Mouse (Mus musculus): ENCODE measurements around the gene Fsd1. TPM values are rescaled to one million over a fixed set of nuclear protein-coding genes. Genes with fewer than 3 reads are reported as not detected.

The Fsd1 gene
- total and polyA plus RNA-seq, 3 experiments = 0.21 TPM; not detected in 2

GRCm38 (mm10) chr17:56008356-56009087 is 22.2 kb downstream of the Fsd1 start:
- peak; percentile 97 for DNase-seq (ENCODE audit: extremely low read depth)
- peak overlapping the region; percentile 94 for H3K4me2 ChIP-seq (ENCODE audit: insufficient read depth, low read depth, poor library complexity, severe bottlenecking)
- H3K9ac ChIP-seq (ENCODE audit: insufficient read depth, low read depth) = peak overlapping the region; percentile 55
- H3K4me1 ChIP-seq (ENCODE audit: control insufficient read depth in 1 of 2, insufficient read depth in 2 of 2) = peaks cover 9 to 27% of the 10 kb centered on the region in 2 experiments
- H3K27me3 ChIP-seq (replicated peaks) = no peaks in the 10 kb centered on the region
- dilution Hi-C loops (cut with MboI; ENCODE audit: extremely low pct_ligation_motif_present, extremely low pct_unique_long_range_greater_than_20kb, low sequenced_read_pairs) = no loop called here
- peak overlapping the region; percentile 67 for H3K27ac ChIP-seq (ENCODE audit: insufficient read depth, low read depth)
- TF ChIP-seq SIN3A (IDR thresholded peaks at IDR 0.05; ENCODE audit: low read length) (peak; percentile 84), GABPA (IDR thresholded peaks at IDR 0.05; ENCODE audit: insufficient replicate concordance, low read depth, low read length) (no peak), PAX5 (IDR thresholded peaks at IDR 0.05; ENCODE audit: low read length) (no peak), USF1 (IDR thresholded peaks at IDR 0.05; ENCODE audit: low read depth, low read length) (peak; percentile 42), JUN (IDR thresholded peaks at IDR 0.05; ENCODE audit: insufficient read depth, low read depth, low read length) (no peak), SMC3 (IDR thresholded peaks at IDR 0.05; ENCODE audit: low read depth, low read length) (no peak), KAT2A (IDR thresholded peaks at IDR 0.05; ENCODE audit: insufficient replicate concordance, low read length) (0 out of 2 replicates have a peak, but pooled peaks have one; percentile 25), CTCF (conservative IDR thresholded peaks at IDR 0.05 in 1 of 2, IDR thresholded peaks at IDR 0.05 in 1 of 2; ENCODE audit: low read depth in 2 of 2, low read length in 2 of 2) (no peak), RAD21 (IDR thresholded peaks at IDR 0.05; ENCODE audit: low read depth, low read length) (no peak), CHD1 (IDR thresholded peaks at IDR 0.05; ENCODE audit: low read depth, low read length) (no peak), IRF4 (IDR thresholded peaks at IDR 0.05; ENCODE audit: low read depth, low read length) (no peak), MAFK (IDR thresholded peaks at IDR 0.05; ENCODE audit: insufficient replicate concordance, low read length) (no peak), NRF1 (IDR thresholded peaks at IDR 0.05; ENCODE audit: low read depth, low read length) (no peak), ZNF384 (IDR thresholded peaks at IDR 0.05; ENCODE audit: low read depth, low read length) (no peak), E2F4 (IDR thresholded peaks at IDR 0.05; ENCODE audit: insufficient replicate concordance, low read depth, low read length) (peak; percentile 81; the same call in 1 of the 2 replicates), HCFC1 (IDR thresholded peaks at IDR 0.05; ENCODE audit: low read depth, low read length) (peak; percentile 60), ZKSCAN1 (IDR thresholded peaks at IDR 0.05; ENCODE audit: borderline replicate concordance, low read depth, low read length) (no peak), MYC (IDR thresholded peaks at IDR 0.05; ENCODE audit: low read depth, low read length) (0 out of 2 replicates have a peak, but pooled peaks have one; percentile 21), EP300 (IDR thresholded peaks at IDR 0.05; ENCODE audit: low read length) (no peak), USF2 (conservative IDR thresholded peaks at IDR 0.05; ENCODE audit: low read depth, low read length) (no peak; the same call in 1 of the 2 replicates), MEF2A (IDR thresholded peaks at IDR 0.05; ENCODE audit: borderline replicate concordance, low read depth, low read length) (no peak), MAX (IDR thresholded peaks at IDR 0.05; ENCODE audit: low read length) (peak; percentile 52), POLR2AphosphoS2 (IDR thresholded peaks at IDR 0.05; ENCODE audit: low read depth, low read length) (peak; percentile 68), UBTF (IDR thresholded peaks at IDR 0.05; ENCODE audit: low read depth, low read length) (no peak), NELFE (IDR thresholded peaks at IDR 0.05; ENCODE audit: low read depth, low read length) (peak; percentile 86), ETS1 (conservative IDR thresholded peaks at IDR 0.05; ENCODE audit: low read depth, low read length) (no peak), MAZ (IDR thresholded peaks at IDR 0.05; ENCODE audit: low read depth, low read length) (no peak), ZMIZ1 (IDR thresholded peaks at IDR 0.05; ENCODE audit: low read depth, low read length) (peak; percentile 86; the same call in 1 of the 2 replicates), POLR2A (IDR thresholded peaks at IDR 0.05; ENCODE audit: low read depth, low read length) (peak; percentile 73), ZC3H11A (IDR thresholded peaks at IDR 0.05; ENCODE audit: low read depth, low read length) (no peak), BHLHE40 (IDR thresholded peaks at IDR 0.05; ENCODE audit: low read depth, low read length) (no peak), MXI1 (IDR thresholded peaks at IDR 0.05; ENCODE audit: low read depth, low read length) (no peak; the same call in 1 of the 2 replicates), CHD2 (IDR thresholded peaks at IDR 0.05; ENCODE audit: low read length) (peak; percentile 68), ELF1 (IDR thresholded peaks at IDR 0.05; ENCODE audit: low read depth, low read length) (peak; percentile 28; the same call in 1 of the 2 replicates), RCOR1 (conservative IDR thresholded peaks at IDR 0.05; ENCODE audit: low read depth, low read length) (no peak), TBP (conservative IDR thresholded peaks at IDR 0.05; ENCODE audit: low read depth, low read length) (peak; percentile 76), JUND (conservative IDR thresholded peaks at IDR 0.05; ENCODE audit: low read depth, low read length) (no peak), TCF12 (IDR thresholded peaks at IDR 0.05; ENCODE audit: low read depth, low read length) (peak; percentile 39)
- in situ Hi-C loops (cut with MboI; ENCODE audit: low pct_ligation_motif_present, low pct_unique_long_range_greater_than_20kb, low sequenced_read_pairs) = loop anchor here (5.0 kb wide), 1 partner anchor 36 kb away; the partner anchor contains the start of gene Shd
- H3K4me3 ChIP-seq (replicated peaks in 1 of 3; ENCODE audit: low read depth in 2 of 3, low read length in 2 of 3, poor library complexity in 1 of 3) = peak overlapping the region; percentile 62 to 91 (median 77)
- peaks cover 5% of the 10 kb centered on the region; the same call in 1 of the 2 replicates for H3K79me2 ChIP-seq (replicated peaks; ENCODE audit: control insufficient read depth, extremely low read depth, insufficient read depth, poor library complexity, severe bottlenecking)
- H3K9me3 ChIP-seq (replicated peaks; ENCODE audit: low read length) = no peaks in the 10 kb centered on the region
- H3K36me3 ChIP-seq (replicated peaks in 1 of 2; ENCODE audit: control insufficient read depth in 1 of 2, insufficient read depth in 1 of 2, low read length in 1 of 2) = peaks cover 16 to 25% of the 10 kb centered on the region in 2 experiments

Measured in CH12.LX (cell line).